ENCODE assay signal across 33 mouse cellular contexts in the genomic region with DNA sequence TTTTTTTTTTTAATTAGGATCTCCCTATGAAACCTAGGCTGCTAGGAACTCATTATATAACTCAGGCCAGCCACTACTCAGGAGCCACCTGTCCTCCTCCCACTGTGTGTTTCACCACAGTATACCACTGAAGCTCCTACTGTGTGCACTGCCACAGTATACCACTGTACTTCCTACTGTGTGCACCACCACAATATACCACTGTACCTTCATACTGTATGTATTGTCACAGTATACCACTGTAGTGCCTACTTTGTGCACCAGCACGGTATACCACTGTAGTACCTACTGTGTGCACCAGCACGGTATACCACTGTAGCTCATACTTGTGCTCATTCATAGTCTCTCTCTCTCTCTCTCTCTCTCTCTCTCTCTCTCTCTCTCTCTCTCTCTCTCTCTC. TPM values are rescaled to one million over a fixed set of nuclear protein-coding genes. Genes with fewer than 3 reads are reported as not detected.
"Had no signal": no experiment of that assay in that cellular context is flagged by ENCODE, and none has a peak within 500 bp of the region (broad histone marks: within the 10 kb centered on the region; RNA-seq: fewer than 3 reads in every experiment).

No protein-coding gene starts in this region.

- H3K27me3 ChIP-seq: embryonic facial prominence, embryonic 12.5 days; embryonic facial prominence, embryonic 13.5 days; embryonic facial prominence, embryonic 15.5 days; forebrain, embryonic 12.5 days; forebrain, embryonic 13.5 days; forebrain, embryonic 15.5 days had no signal

- H3K4me2 ChIP-seq: embryonic facial prominence, embryonic 12.5 days; embryonic facial prominence, embryonic 13.5 days; embryonic facial prominence, embryonic 15.5 days; forebrain, embryonic 12.5 days; forebrain, embryonic 13.5 days; forebrain, embryonic 15.5 days had no signal

- H3K9ac ChIP-seq: embryonic facial prominence, embryonic 12.5 days; embryonic facial prominence, embryonic 13.5 days; embryonic facial prominence, embryonic 15.5 days; forebrain, embryonic 12.5 days; forebrain, embryonic 13.5 days; forebrain, embryonic 15.5 days; forebrain, postnatal 0 days had no signal

- H3K4me3 ChIP-seq: embryonic facial prominence, embryonic 10.5 days; embryonic facial prominence, embryonic 12.5 days; embryonic facial prominence, embryonic 13.5 days; embryonic facial prominence, embryonic 15.5 days; erythroblast, embryonic 14.5 days; forebrain, embryonic 10.5 days; forebrain, embryonic 12.5 days; forebrain, embryonic 13.5 days; forebrain, embryonic 15.5 days; gastrocnemius, adult 2 months; heart, adult 2 months had no signal

- H3K9me3 ChIP-seq: embryonic facial prominence, embryonic 10.5 days; embryonic facial prominence, embryonic 12.5 days; embryonic facial prominence, embryonic 13.5 days; embryonic facial prominence, embryonic 15.5 days; forebrain, embryonic 10.5 days; forebrain, embryonic 12.5 days; forebrain, embryonic 13.5 days; forebrain, embryonic 15.5 days had no signal

- H3K36me3 ChIP-seq: embryonic facial prominence, embryonic 10.5 days; embryonic facial prominence, embryonic 12.5 days; embryonic facial prominence, embryonic 13.5 days; embryonic facial prominence, embryonic 15.5 days; forebrain, embryonic 10.5 days; forebrain, embryonic 12.5 days; forebrain, embryonic 15.5 days had no signal

- H3K27ac ChIP-seq: embryonic facial prominence, embryonic 13.5 days; embryonic facial prominence, embryonic 15.5 days; forebrain, embryonic 12.5 days; forebrain, embryonic 13.5 days; forebrain, embryonic 15.5 days; gastrocnemius, adult 2 months; heart, adult 2 months had no signal

- DNase-seq: cerebellum, adult 9-10 months; cerebellum, adult 9-11 months; cerebellum, postnatal 10 days; cerebellum, postnatal 14 days; cerebellum, postnatal 25 days; cerebellum, postnatal 36 days; embryo, embryonic 11 days; forebrain, postnatal 0 days; gastrocnemius, adult 2 months; gastrocnemius, postnatal 10 days; gastrocnemius, postnatal 14 days; gastrocnemius, postnatal 25 days; gastrocnemius, postnatal 36 days; heart, adult 11 months; heart, adult 18-20 months; heart, adult 2 months had no signal

RNA-seq across cellular contexts. Expression of a gene that starts 40.9 kb away (rescaled TPM):
- total RNA-seq: common myeloid progenitor, adult 5-6 weeks; gastrocnemius, adult 18-20 months; gastrocnemius, adult 2 months; gastrocnemius, adult 8-10 months; gastrocnemius, postnatal 10 days; gastrocnemius, postnatal 14 days; gastrocnemius, postnatal 25 days; gastrocnemius, postnatal 36 days; gastrocnemius, postnatal 4 days; granulocyte monocyte progenitor cell, adult 5-6 weeks; heart, adult 2 months; heart, adult 8-10 months had no signal
- polyA plus RNA-seq: embryonic facial prominence, embryonic 10.5 days; embryonic facial prominence, embryonic 11.5 days; embryonic facial prominence, embryonic 12.5 days; embryonic facial prominence, embryonic 13.5 days; erythroblast, embryonic 14.5 days; forebrain, embryonic 10.5 days; forebrain, embryonic 11.5 days; forebrain, embryonic 12.5 days; forebrain, embryonic 13.5 days had no signal
